Mouse (Mus musculus): ENCODE results near the gene Trim25.

DNA sequence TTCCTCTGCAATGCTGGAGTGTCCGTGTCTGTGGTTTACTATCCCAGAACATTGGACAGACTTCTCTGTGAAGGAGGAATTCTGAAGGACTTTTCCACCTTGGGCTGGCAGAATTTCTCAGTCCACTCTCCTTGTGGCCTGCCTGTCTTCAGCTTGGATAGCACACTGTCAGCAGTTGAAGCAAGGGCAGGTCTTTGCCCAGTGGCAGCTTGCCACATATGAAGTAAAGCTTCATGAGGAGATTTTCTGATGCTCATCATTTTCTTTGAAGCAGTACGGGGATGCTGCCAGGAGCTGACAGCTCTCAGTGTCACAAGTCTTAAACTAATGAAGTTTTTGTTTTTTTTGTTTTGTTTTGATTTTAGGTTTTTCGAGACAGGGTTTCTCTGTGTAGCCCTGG lies 40.3 kb upstream of the Trim25 start:
- no peak for TF ChIP-seq CTCF (IDR thresholded peaks at IDR 0.05; ENCODE audit: low read depth, low read length)
- TF ChIP-seq POLR2A (IDR thresholded peaks at IDR 0.05; ENCODE audit: insufficient read depth, low read length), result no peak
- no peak for TF ChIP-seq EP300 (IDR thresholded peaks at IDR 0.05; ENCODE audit: insufficient read depth, low read depth, low read length)

Measured in ES-Bruce4 (cell line).